Mouse (Mus musculus) liver, embryonic 16.5 days (tissue): ENCODE measurements around the gene Lpar6. TPM values are rescaled to one million over a fixed set of nuclear protein-coding genes. Genes with fewer than 3 reads are reported as not detected.

Source experiments
- ATAC-seq: fragments of 200-750 bp; cut with Nextera tagmentation; 2 replicates; pipeline ENCODE4 v1.8.0; 2017; ENCODE audit warnings: low read depth, mild to moderate bottlenecking, moderate number of reproducible peaks, moderate library complexity
- H3K27ac ChIP-seq: fragments of 300-500 bp; sonication (generic); 2 replicates; pipeline ENCODE4 v1.5.1; 2014; ENCODE audit warnings: mild to moderate bottlenecking, low read length
- H3K27me3 ChIP-seq: fragments of 300-500 bp; sonication (generic); 2 replicates; pipeline ENCODE4 v1.6.1; 2014; ENCODE audit warnings: low read depth, low read length, mixed read lengths; ENCODE audit not compliant: control insufficient read depth, insufficient read depth
- H3K36me3 ChIP-seq: fragments of 300-500 bp; sonication (generic); 2 replicates; pipeline ENCODE4 v1.6.1; 2014; ENCODE audit warnings: mild to moderate bottlenecking; ENCODE audit not compliant: control insufficient read depth, insufficient read depth
- H3K4me1 ChIP-seq: fragments of 300-500 bp; sonication (generic); 2 replicates; pipeline ENCODE4 v1.6.1; 2014; ENCODE audit warnings: low read depth, low read length, mixed read lengths; ENCODE audit not compliant: control insufficient read depth
- H3K4me2 ChIP-seq: fragments of 300-500 bp; sonication (generic); 2 replicates; pipeline ENCODE4 v1.6.1; 2014; ENCODE audit warnings: low read depth, low read length, mixed read lengths
- H3K4me3 ChIP-seq: fragments of 300-500 bp; sonication (generic); 2 replicates; pipeline ENCODE4 v1.5.1; 2014; ENCODE audit warnings: low read depth, mild to moderate bottlenecking, low read length
- H3K9ac ChIP-seq: fragments of 300-500 bp; sonication (generic); 2 replicates; pipeline ENCODE4 v1.6.1; 2014; ENCODE audit warnings: low read depth, low read length
- H3K9me3 ChIP-seq: fragments of 300-500 bp; sonication (generic); replicated peaks from 2 replicates; pipeline ENCODE4 v1.6.1; 2016; ENCODE audit warnings: low read length; ENCODE audit not compliant: control insufficient read depth
- WGBS: fragments of 180-500 bp; shearing (Covaris S2); extraction: QIAGEN DNeasy Blood & Tissue Kit; methylation state at CpG from one replicate; pipeline ENCODE4 v1.1.7; 2014; ENCODE audit not compliant: insufficient replicate concordance; 5-methylcytosine and 5-hydroxymethylcytosine counted together
- polyA plus RNA-seq: library from polyadenylated mRNA; unstranded; fragments of >200 nt; fragmentation: Nextera tagmentation; extraction: Ambion mirVana; gene quantifications from 2 replicates; pipeline ENCODE4 v1.2.1, GENCODE M21; 2015

Lpar6 gene
- 5.9 TPM in 2 replicates for polyA plus RNA-seq

DNA sequence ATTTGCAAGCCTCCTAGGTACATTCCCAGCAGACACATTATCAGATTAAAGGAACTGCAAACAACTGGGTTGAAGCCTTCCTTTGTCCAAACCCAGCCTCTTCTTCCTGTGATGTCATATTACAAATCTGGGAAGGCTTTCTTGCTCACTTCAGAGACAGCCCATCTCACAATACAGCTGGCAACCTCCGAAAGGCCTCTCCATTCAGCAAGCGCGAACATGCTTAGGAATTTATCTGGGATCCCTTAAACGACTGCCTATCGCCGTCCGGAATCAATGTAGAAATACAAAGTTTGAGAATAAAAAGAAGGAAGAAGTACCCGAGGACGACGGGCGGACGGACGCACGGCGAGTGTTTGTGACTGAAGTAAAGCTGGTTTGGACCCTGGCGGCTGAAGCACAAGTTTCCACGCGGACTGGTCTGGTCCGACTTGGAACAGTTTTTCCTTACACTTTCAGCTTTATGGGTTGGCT lies at the start of gene Lpar6:
TSS of gene Lpar6 (plus strand) at position 48 of the 474 bp plus-strand sequence.
- ATAC-seq, result peak; percentile 49
- Histone ChIP-seq H3K4me3 (peak within 1 kb of the TSS; percentile 55), H3K9ac (peak within 1 kb of the TSS; percentile 62), H3K27ac (peak within 1 kb of the TSS; percentile 84), H3K9me3 (no peaks in the 10 kb centered on the region), H3K4me1 (peaks cover 9% of the 10 kb centered on the region), H3K4me2 (peak within 1 kb of the TSS; percentile 43), H3K36me3 (no peaks in the 10 kb centered on the region; the same call in 1 of the 2 replicates), H3K27me3 (no peaks in the 10 kb centered on the region)
- under 1% methylated on average over 19 of the region's 19 CpGs for WGBS

DNA sequence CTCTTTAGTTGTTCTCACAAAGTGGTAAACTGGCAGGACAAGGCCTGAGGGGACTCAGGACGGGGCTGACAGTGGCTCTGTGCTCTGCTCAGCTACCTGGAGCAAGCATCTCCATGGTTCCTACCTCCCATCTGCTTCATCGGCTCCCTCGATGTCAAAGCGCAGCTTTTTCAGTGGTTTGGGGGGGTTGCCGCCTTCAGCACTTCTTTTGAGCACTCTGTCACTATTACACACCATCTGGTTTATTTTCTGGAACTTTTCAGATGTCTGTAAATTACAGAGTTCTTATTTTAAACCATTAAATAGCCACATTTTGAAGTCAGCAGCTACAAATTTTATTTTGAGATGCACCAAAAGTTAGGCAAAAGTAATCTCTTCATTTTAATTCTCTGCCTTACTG lies 38.6 kb upstream of the Lpar6 start:
- peaks cover 22% of the 10 kb centered on the region for H3K36me3 ChIP-seq

DNA sequence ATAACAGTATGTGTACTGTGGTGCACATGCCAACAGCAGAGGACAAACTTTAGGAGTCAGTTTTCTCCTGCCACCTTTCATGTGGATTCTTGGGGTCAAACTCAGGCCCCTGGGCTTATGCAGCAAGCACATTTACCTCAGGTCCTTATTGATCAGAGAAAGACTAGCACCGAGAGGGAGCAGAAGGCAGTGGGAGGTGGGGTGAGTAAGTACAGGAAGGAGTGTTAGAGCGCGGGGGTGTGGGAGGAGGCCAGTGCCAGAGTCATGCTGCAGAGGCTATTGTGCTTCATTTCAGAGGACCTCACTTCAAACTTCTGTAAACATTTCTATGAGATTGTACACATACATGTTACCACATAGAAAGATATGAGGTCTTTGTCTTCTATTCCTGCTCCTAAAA lies 36.2 kb upstream of the Lpar6 start:
- Histone ChIP-seq H3K36me3 (peaks cover 21% of the 10 kb centered on the region), H3K4me3 (no peak overlapping the region), H3K27me3 (no peaks in the 10 kb centered on the region), H3K4me2 (no peak overlapping the region), H3K4me1 (no peaks in the 10 kb centered on the region), H3K27ac (no peak overlapping the region), H3K9ac (no peak overlapping the region), H3K9me3 (no peaks in the 10 kb centered on the region)
- ATAC-seq, result no peak; the same call in 1 of the 2 replicates
- 52% methylated on average over 3 of the region's 3 CpGs for WGBS

More for the DNA sequence above, 38.6 kb upstream of the Lpar6 start:
- no peak overlapping the region for H3K27ac ChIP-seq
- no peaks in the 10 kb centered on the region for H3K27me3 ChIP-seq
- WGBS, result 83% methylated on average over 5 of the region's 5 CpGs
- ATAC-seq, result no peak
- no peak overlapping the region for H3K9ac ChIP-seq
- no peak overlapping the region for H3K4me3 ChIP-seq
- no peak overlapping the region for H3K4me2 ChIP-seq
- no peaks in the 10 kb centered on the region for H3K4me1 ChIP-seq
- no peaks in the 10 kb centered on the region for H3K9me3 ChIP-seq

DNA sequence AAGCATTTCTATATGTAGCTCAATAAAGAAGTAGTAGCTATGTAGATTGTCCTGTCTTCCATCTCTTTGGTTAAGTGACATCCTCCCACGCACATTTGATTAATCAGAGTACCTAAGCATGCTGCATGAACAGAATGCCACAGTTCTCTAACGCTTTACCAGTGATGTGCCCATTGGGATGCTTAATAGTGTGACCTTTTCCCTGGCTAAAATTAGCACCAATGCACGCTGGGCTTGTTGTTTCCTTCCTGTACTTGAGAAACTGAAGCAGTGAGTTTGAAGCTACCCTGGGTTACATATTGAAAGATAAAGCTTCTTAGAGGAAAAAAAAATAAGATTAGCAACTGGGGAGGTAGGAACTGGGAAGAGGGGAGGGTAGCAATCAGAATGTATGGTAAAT lies 33.7 kb upstream of the Lpar6 start:
- WGBS, result 54% methylated on average over 3 of the region's 3 CpGs
- Histone ChIP-seq H3K4me2 (no peak overlapping the region), H3K9me3 (no peaks in the 10 kb centered on the region), H3K4me3 (no peak overlapping the region), H3K9ac (no peak overlapping the region), H3K4me1 (no peaks in the 10 kb centered on the region), H3K27ac (no peak overlapping the region), H3K36me3 (peaks cover 11% of the 10 kb centered on the region), H3K27me3 (no peaks in the 10 kb centered on the region)
- no peak for ATAC-seq

DNA sequence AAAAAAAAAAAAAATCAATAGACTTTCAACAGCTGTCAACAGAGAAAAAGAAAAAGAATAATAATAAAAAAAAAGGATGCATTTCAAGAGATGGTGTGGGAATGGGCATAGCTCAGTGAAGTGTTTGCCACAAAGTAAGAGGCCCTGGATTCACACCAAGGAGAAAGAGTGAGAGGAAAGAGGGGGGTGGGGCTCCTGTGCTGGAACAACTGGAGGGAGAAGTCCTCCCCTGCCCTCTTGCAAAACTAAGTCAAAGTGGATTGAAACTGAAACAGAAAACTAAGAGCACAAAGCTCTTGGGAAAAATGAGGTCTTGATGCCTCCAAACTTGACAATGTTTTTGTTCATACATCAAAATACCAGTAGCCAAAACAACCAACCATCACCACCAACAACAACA lies 28.4 kb upstream of the Lpar6 start:
- no peak for ATAC-seq

DNA sequence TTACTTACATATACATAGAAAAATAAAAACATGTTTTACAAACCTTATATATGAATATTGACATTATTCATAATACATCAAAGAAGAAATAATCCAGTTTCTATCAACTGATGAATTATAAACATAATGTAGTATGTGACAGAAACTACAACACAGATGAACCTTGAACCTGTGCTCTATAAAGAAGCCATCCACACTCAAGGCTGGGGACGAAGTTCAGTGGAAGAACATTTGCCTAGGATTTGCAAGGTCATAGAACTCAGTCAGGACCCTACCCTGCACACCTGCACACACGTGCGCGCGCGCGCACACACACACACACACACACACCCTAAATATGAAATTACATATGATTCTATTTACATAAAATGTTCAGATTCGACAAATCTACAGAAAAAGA lies 27.5 kb upstream of the Lpar6 start:
- Histone ChIP-seq H3K4me2 (no peak overlapping the region), H3K27ac (no peak overlapping the region), H3K9me3 (no peaks in the 10 kb centered on the region), H3K36me3 (peaks cover 14% of the 10 kb centered on the region), H3K9ac (no peak overlapping the region), H3K4me3 (no peak overlapping the region), H3K4me1 (no peaks in the 10 kb centered on the region; the same call in 1 of the 2 replicates), H3K27me3 (no peaks in the 10 kb centered on the region)
- no peak for ATAC-seq
- 91% methylated on average over 8 of the region's 8 CpGs for WGBS

More for the DNA sequence above, 28.4 kb upstream of the Lpar6 start:
- Histone ChIP-seq H3K4me1 (no peaks in the 10 kb centered on the region; the same call in 1 of the 2 replicates), H3K9ac (no peak overlapping the region), H3K27ac (0 out of 2 replicates have a peak overlapping the region, but pooled peaks have one; percentile 22), H3K9me3 (no peaks in the 10 kb centered on the region), H3K36me3 (peaks cover 16% of the 10 kb centered on the region), H3K4me3 (no peak overlapping the region), H3K27me3 (no peaks in the 10 kb centered on the region), H3K4me2 (no peak overlapping the region)

DNA sequence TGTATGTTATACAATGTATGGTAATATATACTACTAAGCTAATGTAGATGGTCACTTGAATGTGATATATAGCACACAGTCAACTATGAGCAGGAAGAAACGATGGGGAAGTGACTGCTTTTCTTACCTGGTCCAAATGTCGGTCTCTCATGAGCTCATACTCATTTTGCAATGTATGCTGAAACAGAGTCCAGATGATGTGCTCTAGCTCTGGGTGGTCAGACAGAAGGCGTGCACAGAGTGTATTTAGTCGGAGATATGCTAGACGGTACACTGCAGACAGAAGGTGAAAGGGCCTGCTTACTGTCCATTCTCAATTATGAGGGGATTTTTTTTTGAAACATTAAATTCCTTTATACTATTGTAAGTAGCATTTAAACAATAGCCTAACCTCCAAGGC lies 26.2 kb upstream of the Lpar6 start:
- no peak overlapping the region for H3K9ac ChIP-seq
- H3K27ac ChIP-seq, result no peak overlapping the region
- 71% methylated on average over 5 of the region's 5 CpGs for WGBS
- no peak overlapping the region for H3K4me2 ChIP-seq
- no peaks in the 10 kb centered on the region for H3K27me3 ChIP-seq
- peaks cover 8% of the 10 kb centered on the region for H3K36me3 ChIP-seq
- peak; percentile 89 for ATAC-seq
- no peak overlapping the region for H3K4me3 ChIP-seq
- no peaks in the 10 kb centered on the region; the same call in 1 of the 2 replicates for H3K4me1 ChIP-seq
- H3K9me3 ChIP-seq, result no peaks in the 10 kb centered on the region

DNA sequence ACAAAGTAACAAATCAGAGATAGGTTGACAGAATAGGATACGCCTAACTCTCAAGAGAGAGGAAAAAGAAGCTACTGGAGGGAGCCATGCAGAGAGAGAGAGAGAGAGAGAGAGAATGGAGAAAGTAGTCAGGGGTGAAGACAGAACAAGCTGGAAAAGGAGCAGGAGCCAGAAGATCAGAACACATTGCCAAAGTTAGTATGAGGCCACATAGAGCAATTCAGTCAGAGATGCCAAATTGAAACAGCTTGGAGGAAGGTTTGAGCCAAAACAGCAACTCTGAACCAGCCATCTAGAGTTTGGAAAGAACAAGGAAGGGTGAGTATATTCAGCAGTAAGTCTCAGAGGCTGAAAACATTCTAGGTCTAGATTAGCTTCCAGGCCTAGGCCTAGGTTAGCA lies 20.6 kb upstream of the Lpar6 start:
- Histone ChIP-seq H3K4me3 (no peak overlapping the region), H3K9me3 (no peaks in the 10 kb centered on the region), H3K36me3 (peaks cover 2% of the 10 kb centered on the region), H3K27ac (no peak overlapping the region), H3K27me3 (no peaks in the 10 kb centered on the region), H3K4me1 (no peaks in the 10 kb centered on the region; the same call in 1 of the 2 replicates), H3K9ac (no peak overlapping the region), H3K4me2 (no peak overlapping the region)
- no peak for ATAC-seq
- WGBS, result 85% methylated on average over 1 of the region's 1 CpGs

DNA sequence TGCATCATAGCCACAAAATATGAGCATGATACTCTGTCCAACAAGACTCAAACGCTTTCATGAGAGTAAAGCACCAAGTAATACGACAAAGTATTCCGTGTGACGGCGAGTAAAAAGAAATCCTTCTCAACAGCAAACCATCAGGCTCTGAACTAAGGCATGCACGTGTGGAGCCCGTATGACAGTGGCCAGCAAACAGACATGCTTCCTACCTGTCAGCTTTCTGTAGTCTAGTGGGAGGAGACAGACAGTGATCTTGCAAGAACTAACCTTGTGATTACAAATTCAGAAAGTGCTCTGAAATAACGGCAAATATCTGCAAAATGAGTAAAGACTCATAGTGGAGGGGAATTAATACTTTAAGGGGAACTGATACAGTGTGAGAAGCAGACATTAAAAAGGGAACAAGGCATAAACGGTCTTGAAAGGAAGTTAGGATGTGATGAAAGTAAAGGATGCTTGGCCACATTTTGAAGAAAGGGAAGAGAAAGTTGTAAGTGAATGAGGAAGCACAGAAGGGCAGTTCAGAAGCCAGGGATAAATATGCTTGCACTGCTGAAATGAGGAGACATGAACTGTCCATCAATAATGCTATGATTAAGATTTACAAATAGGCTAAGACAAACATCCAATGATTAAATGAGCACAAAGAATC lies 15.3 kb upstream of the Lpar6 start:
- WGBS, result 59% methylated on average over 9 of the region's 9 CpGs
- H3K27ac ChIP-seq, result no peak overlapping the region
- ATAC-seq, result no peak
- no peaks in the 10 kb centered on the region; the same call in 1 of the 2 replicates for H3K4me1 ChIP-seq
- no peaks in the 10 kb centered on the region for H3K27me3 ChIP-seq
- no peaks in the 10 kb centered on the region; the same call in 1 of the 2 replicates for H3K36me3 ChIP-seq
- no peak overlapping the region for H3K4me2 ChIP-seq
- H3K4me3 ChIP-seq, result no peak overlapping the region
- no peaks in the 10 kb centered on the region for H3K9me3 ChIP-seq
- H3K9ac ChIP-seq, result no peak overlapping the region
